Mouse (Mus musculus) natural killer cell, adult 2 months (primary cell): Measurements from ENCODE around the gene Trpv2.
A peak's percentile ranks its signal among the peaks of the same experiment; 100 is the strongest.

Source experiments
- DNase-seq, 2 experiments: peaks; one replicate each; pipeline ENCODE4 v3.0.0; 2022; ENCODE audit warnings: low spot score in 2 of 2

Trpv2 gene

GRCm38 (mm10) chr11:62629352-62630224, 55.3 kb downstream of the Trpv2 start:
- DNase-seq = peak; percentile 24 to 39

- no peak for DNase-seq
These were observed 56.0 kb downstream of the Trpv2 start for GRCm38 (mm10) chr11:62630225-62630821.

DNA sequence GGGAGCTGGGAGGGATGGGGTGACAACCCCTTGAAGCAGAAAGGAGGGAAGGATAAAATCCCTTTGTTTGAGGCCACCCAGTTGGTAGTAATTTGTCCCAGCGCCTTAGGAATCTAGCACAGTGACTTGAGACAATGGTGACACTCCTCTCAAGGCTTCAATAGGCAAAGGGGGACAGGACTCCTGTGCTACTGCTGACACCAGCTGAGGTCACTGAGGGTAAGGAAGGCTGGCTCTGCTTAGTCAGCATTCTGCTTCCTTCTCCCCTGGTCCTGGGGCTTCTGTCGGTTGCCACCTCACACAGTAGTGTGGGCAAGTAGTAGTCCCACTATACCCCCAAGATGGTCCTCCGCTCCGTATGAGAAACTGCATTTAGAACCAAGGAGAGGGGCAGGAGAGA, 56.9 kb downstream of the Trpv2 start:
- no peak for DNase-seq

GRCm38 (mm10) chr11:62635406-62635805, 61.1 kb downstream of the Trpv2 start:
- no peak for DNase-seq

GRCm38 (mm10) chr11:62636105-62636839, 62.0 kb downstream of the Trpv2 start:
- no peak for DNase-seq

DNA sequence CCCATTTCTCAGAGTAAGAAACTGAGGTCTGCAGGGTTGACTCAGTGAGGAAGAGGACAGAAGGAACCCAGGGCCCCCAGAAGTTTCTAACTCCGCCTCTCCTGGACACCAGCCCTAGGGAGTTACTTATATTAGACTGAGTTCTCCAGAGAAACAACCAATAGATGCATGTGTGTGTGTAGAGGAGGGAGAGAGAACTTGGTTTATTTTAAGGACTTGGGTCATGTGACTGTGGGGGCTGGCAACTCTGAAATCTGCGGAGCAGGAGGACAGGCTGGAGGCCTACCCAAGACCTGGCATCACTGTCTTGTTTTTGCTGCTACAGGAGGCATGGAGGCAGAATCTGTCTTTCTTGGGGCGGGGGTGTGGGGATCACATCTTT, 62.5 kb downstream of the Trpv2 start:
- no peak for DNase-seq

DNA sequence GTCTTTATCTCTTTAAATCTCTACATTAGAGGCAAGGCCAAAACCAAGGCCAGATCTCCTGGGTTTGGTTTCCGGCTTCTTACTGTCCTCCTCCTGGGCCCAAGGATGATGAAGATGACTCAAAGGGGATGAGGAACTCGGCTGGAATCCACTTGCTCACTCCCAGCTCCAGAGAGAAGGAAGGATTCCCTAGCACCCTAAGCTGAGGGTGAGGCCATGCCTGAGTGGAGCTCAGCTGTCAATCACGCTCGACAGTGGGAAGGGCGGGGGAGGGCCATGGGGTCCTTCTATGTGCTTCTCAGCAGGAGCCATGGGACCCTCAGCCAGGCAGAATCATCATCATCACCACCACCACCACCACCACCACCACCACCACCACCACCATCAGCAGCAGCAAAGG, 63.1 kb downstream of the Trpv2 start:
- no peak for DNase-seq

GRCm38 (mm10) chr11:62637806-62638205, 63.5 kb downstream of the Trpv2 start:
- DNase-seq = no peak

DNA sequence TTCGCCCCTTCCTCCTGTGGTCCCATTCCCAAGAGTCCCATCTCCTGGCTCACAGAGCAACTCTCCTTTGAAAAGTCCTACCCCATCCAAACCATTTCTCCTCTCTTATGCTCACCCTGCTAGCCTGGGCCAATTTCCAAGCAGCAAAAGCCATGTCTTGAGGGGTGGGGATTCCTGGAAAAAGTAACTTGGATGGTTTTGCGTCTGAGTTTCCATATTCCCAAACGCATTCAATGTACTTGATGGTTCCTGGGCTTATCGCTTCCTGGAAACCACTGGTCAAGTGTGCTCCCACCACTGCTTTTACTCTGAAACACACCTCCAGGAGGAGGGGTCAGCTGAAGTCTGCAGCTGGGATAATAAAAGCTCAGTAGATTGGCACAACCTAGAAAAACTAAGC, 64.1 kb downstream of the Trpv2 start:
- DNase-seq = no peak

DNA sequence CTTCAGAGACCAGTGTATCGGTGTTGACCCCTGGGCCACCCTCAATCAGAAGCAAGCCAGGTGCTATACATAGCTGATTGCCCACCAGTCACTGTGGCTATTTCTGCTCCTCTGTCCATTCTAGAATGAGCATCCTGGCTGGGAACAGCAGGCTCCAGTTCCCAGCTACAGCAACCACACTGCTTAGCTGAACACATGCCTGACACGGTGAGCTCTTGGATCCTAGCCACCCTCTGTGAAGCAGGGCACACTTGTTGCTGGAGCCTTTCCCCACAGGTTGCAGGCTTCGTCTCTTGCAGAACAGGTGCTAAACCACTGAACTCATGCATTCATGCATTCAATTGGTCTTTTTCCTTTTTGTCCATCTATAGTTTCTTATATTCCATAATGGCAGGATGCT, 66.1 kb downstream of the Trpv2 start:
- DNase-seq = no peak

- DNase-seq = no peak
These were observed 67.9 kb downstream of the Trpv2 start for GRCm38 (mm10) chr11:62642023-62642844.

GRCm38 (mm10) chr11:62643011-62643631, 68.8 kb downstream of the Trpv2 start:
- DNase-seq = peak in 1 of 2 experiments; percentile 5

DNA sequence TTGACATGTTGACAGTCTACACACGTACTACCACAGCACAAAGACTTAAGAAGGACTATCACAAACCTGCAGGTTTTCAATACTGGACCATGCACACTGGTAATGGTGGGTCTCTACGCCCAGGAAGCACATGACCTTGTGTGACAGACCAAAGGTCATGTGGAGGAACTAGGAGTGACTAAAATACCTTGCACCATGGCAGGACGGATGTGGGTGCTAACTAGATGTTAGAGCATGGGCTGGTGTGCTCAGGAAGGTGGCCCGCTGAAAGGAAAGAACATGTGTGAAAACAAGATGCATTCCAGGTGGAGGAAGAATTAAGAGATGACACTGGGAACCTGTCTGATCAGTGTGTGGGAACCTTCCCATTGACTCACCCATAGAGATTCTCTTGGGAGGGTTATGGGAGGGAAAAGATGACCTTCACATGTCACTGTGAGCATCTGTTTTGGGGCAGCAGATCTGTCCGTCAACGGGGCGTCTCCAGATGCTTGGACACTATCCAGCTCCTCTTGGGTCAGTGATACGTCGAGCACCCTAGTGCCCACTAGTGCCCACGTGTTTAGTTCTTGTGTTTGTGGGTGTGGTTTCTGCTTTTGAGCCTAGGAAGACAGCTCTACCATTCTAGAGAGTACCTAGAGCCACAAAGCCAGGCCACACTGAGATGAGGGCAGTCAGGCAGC, 69.5 kb downstream of the Trpv2 start:
- peak; percentile 37 to 56 for DNase-seq

DNA sequence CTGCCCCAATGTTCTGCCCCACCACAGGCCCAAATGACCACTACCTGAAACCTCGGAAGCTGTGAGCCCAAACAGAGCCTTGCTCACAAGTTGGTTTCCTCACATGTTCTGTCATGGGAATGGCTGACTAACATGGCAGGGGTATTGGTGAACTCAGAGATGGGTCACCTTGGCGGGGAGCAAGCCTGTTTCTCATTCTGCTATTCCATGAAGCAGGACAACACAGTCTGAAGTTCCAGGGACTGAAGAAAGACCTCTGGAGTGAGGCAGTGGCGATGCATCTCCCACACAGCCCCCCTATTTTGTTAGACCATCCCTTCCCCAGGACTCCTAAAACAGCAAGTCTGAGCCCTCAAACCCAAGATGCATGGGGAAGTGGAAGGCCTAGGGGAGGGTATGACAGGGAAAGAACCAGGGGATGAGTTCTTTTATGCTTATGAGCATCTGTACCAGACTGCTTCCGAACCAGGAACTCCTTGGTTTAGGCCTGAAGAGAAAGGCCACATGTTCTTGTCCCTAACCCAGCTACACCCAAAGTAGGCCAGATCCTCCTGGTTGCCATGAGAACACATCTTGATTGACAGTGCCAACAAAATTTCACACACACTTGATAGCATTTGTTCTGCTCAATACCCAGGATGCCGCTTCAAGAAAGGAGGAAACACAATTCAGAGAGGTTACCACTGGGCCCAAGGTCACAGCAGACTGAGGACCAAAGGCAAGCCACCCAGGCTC, 70.5 kb downstream of the Trpv2 start:
- no peak for DNase-seq

GRCm38 (mm10) chr11:62645337-62645675, 71.0 kb downstream of the Trpv2 start:
- no peak for DNase-seq

DNA sequence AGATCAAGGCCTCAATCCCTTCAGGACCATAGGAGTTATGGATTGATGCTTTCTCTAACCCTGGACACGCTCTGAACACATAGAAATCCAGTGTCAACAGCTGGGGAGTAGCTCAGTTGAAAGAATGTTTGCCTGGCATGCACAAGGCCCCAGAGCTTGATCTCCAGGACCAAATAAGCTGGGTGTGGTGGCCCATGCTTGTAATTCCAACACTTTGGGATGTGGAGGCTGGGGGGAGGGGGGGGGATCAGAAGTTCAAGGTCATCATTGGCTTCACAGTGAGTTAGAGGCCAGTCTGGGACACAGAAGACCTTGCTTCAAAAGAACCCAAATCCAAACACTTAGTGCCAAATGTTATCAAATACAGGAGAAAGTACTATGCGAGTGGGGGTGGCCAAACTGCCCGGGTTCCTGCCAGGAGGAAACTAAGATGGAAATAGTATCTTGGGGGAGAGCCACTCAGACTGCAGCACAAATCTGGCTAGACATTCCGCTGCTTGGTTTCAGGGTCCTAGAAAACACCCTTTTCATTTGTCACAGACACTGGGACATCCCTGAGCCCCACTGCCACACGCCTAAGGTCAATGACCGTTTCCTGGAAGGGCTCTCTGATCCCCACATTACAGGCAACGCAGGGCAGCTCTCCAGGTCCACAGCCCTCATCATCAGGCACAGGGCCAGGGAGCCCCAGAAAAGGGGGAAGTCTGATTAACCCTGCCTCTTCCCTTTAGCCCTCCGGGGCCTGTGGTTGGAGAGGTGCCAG, 71.6 kb downstream of the Trpv2 start:
- no peak for DNase-seq

DNA sequence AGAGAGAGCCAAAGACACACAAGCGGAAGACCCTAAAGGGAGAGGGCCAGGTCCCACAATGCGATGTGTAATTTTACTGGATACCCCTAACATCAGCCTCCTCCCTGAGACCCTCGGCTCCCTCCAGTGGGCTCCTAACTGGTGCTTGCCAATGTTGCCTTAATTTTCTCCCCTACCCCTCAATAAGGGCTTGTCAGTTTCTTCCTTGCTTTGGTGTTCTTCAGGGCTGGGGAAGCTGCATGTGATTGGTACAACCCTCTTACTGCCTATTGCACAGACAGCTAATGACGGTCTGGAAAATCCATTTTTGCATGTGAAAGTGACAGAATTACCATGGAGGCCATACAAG, 72.2 kb downstream of the Trpv2 start:
- DNase-seq = no peak

GRCm38 (mm10) chr11:62646958-62647515, 72.8 kb downstream of the Trpv2 start:
- no peak for DNase-seq
